Mouse (Mus musculus) brain, adult 2 months (tissue): ENCODE results near the gene Rhbdd2.
A peak's percentile ranks its signal among the peaks of the same experiment; 100 is the strongest.

Source experiments
- DNase-seq: peaks from one replicate; pipeline ENCODE4 v3.0.0; 2011; ENCODE audit warnings: low read depth, low spot score

Rhbdd2 gene

GRCm38 (mm10) chr5:135680967-135681545 lies 48.6 kb downstream of the Rhbdd2 start:
- DNase-seq: peak; percentile 36

DNA sequence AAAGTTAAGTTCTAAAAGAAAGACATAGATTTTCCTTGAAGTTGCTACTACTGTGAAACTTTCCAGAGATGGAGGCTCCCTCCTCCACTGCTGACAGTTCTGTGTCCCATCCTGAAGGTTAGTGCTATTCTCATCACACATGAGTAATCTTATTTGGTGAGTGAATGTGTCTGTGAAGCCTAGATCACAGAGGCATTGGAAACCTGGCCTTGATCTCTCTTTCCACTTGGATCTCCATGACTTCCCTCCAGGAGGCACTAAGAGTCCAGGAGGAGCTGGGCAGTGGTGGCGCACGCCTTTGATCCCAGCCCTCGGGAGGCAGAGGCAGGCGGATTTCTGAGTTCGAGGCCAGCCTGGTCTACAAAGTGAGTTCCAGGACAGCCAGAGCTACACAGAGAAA lies 49.6 kb downstream of the Rhbdd2 start:
- peak; percentile 29 for DNase-seq

- no peak for DNase-seq
These were observed 50.6 kb downstream of the Rhbdd2 start for GRCm38 (mm10) chr5:135682942-135683570.

DNA sequence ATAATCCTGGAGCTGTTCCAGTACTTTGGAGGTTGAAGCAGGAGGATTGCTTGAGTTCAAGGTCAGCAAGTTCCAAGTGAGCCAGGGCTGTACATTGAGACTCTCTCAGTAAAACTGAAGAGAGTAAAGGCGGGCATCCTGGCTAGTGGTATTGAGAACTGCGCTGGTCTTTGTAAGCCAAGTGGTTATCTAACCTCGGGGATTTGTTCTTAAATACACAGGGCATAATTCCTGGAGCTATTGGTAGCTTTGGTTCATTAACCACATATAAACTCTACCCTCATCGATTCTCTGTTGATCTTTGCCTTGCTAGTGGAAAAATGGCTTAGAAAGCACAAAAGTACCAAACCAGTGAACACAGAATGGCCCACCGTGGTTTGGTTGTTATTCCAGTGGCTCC lies 58.0 kb downstream of the Rhbdd2 start:
- no peak for DNase-seq

- no peak for DNase-seq
These were observed 58.8 kb downstream of the Rhbdd2 start for GRCm38 (mm10) chr5:135691266-135691665.

GRCm38 (mm10) chr5:135693281-135693853 lies 60.9 kb downstream of the Rhbdd2 start:
- peak; percentile 45 for DNase-seq

- DNase-seq: no peak
These were observed 62.9 kb downstream of the Rhbdd2 start for GRCm38 (mm10) chr5:135695277-135695721.
